Mouse (Mus musculus): ENCODE measurements around the gene Fbn1.

- TF ChIP-seq CTCF (IDR thresholded peaks at IDR 0.05; ENCODE audit: low read depth, low read length) (no peak), POLR2A (IDR thresholded peaks at IDR 0.05; ENCODE audit: borderline replicate concordance, low read depth, low read length) (no peak)
Measured at GRCm38 (mm10) chr2:125349144-125349543, 158.6 kb downstream of the Fbn1 start.

Measured in bone marrow macrophage, adult 2 months (primary cell).